Mouse (Mus musculus): ENCODE results near the gene Sec14l1. TPM values are rescaled to one million over a fixed set of nuclear protein-coding genes. Genes with fewer than 3 reads are reported as not detected.
A peak's percentile ranks its signal among the peaks of the same experiment; 100 is the strongest.

Sec14l1 gene
- total and polyA plus RNA-seq, 3 experiments, result 42.0 to 55.9 TPM; not detected in 1

DNA sequence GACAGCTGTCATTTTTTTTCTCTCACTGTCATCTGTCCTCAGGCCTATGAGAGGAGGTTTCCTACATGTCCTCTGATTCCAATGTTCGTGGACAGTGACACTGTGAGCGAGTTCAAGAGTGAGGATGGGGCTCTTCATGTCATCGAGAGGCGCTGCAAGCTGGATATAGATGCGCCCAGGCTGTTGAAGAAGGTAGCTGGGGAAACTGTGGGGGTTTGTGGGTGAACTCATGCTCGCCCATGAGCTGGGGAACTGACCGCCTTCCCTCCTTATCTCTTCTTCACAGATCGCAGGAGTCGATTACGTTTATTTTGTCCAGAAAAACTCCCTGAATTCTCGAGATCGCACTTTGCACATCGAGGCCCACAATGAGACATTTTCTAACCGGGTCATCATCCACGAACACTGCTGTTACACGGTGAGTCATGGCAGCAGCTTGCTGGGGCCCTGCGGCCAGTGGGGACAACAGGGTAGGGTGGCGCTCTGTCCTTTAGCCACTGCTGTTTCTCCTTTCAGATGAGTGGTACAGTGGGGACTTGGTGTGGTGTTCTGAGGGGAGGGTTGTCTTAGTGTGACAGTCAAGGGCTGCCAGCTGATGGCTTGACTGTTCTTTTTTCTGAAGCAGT is 26.5 kb downstream of the Sec14l1 start:
- H3K36me3 ChIP-seq (ENCODE audit: control insufficient read depth in 1 of 2, insufficient read depth in 2 of 2, low read length in 2 of 2), result peaks cover 0 to 11% of the 10 kb centered on the region in 2 experiments; a peak in 2 of 4 replicates
- H3K4me1 ChIP-seq (ENCODE audit: control insufficient read depth in 1 of 2, insufficient read depth in 2 of 2, low read length in 2 of 2), result no peaks in the 10 kb centered on the region
- H3K4me3 ChIP-seq (ENCODE audit: control insufficient read depth in 1 of 2, insufficient read depth in 1 of 2, low read depth in 2 of 2, low read length in 2 of 2), result no peak overlapping the region
- DNase-seq (ENCODE audit: low read depth, low spot score), result no peak
- no peaks in the 10 kb centered on the region; the same call in 1 of the 2 replicates for H3K79me2 ChIP-seq (ENCODE audit: control insufficient read depth, insufficient read depth, low read length, poor library complexity)
- no peak overlapping the region for H3K9ac ChIP-seq (ENCODE audit: control insufficient read depth, low read depth, low read length, poor library complexity, severe bottlenecking)
- TF ChIP-seq MEF2A (IDR thresholded peaks at IDR 0.05; ENCODE audit: extremely low read depth, insufficient replicate concordance, low read depth, low read length, poor library complexity, severe bottlenecking), result no peak
- TF ChIP-seq EP300 (IDR thresholded peaks at IDR 0.05; ENCODE audit: low read depth in 1 of 2, low read length in 2 of 2), result no peak
- no peak for TF ChIP-seq HCFC1 (IDR thresholded peaks at IDR 0.05; ENCODE audit: low read depth, low read length)
- TF ChIP-seq NELFE (IDR thresholded peaks at IDR 0.05; ENCODE audit: low read depth, low read length), result no peak
- no peak for TF ChIP-seq TCF12 (IDR thresholded peaks at IDR 0.05; ENCODE audit: low read depth, low read length)
- TF ChIP-seq TBP (IDR thresholded peaks at IDR 0.05; ENCODE audit: low read depth, low read length), result no peak
- TF ChIP-seq ZKSCAN1 (IDR thresholded peaks at IDR 0.05; ENCODE audit: low read depth, low read length), result no peak
- H3K27ac ChIP-seq (ENCODE audit: control insufficient read depth, low read depth, low read length), result no peak overlapping the region
- H3K9me3 ChIP-seq (replicated peaks; ENCODE audit: insufficient read depth, low read length), result no peaks in the 10 kb centered on the region
- no peaks in the 10 kb centered on the region for H3K27me3 ChIP-seq (ENCODE audit: control insufficient read depth in 1 of 2, insufficient read depth in 2 of 2, low read length in 2 of 2)

DNA sequence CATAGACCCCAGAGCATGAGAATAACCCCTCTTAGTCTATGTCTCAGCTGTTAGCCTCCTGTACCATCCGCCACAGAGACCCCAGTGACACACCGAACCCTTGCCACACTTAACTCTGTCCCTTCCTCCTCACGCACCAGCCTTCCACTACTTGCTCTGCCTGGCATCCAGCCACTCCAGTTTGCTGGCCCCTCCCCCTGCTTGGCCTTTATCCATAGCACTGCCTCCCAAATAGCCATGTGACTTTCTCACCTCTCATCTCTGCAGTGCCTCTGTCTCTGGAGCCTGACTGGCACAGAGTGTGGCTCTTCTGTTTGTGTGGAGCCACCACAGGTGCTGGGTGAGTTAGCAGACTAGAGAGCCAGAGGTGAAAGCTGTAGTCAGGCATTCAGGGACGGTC is 27.5 kb downstream of the Sec14l1 start:
- Histone ChIP-seq H3K27ac (ENCODE audit: control insufficient read depth, low read depth, low read length) (no peak overlapping the region), H3K27me3 (ENCODE audit: control insufficient read depth in 1 of 2, insufficient read depth in 2 of 2, low read length in 2 of 2) (no peaks in the 10 kb centered on the region), H3K4me1 (ENCODE audit: control insufficient read depth in 1 of 2, insufficient read depth in 2 of 2, low read length in 2 of 2) (no peaks in the 10 kb centered on the region), H3K79me2 (ENCODE audit: control insufficient read depth, insufficient read depth, low read length, poor library complexity) (no peaks in the 10 kb centered on the region; the same call in 1 of the 2 replicates), H3K4me3 (ENCODE audit: control insufficient read depth in 1 of 2, insufficient read depth in 1 of 2, low read depth in 2 of 2, low read length in 2 of 2) (no peak overlapping the region), H3K9ac (ENCODE audit: control insufficient read depth, low read depth, low read length, poor library complexity, severe bottlenecking) (no peak overlapping the region), H3K36me3 (ENCODE audit: control insufficient read depth in 1 of 2, insufficient read depth in 2 of 2, low read length in 2 of 2) (peaks cover 0 to 11% of the 10 kb centered on the region in 2 experiments; a peak in 2 of 4 replicates), H3K9me3 (replicated peaks; ENCODE audit: insufficient read depth, low read length) (no peaks in the 10 kb centered on the region)
- no peak for DNase-seq (ENCODE audit: low read depth, low spot score)
- TF ChIP-seq GABPA (IDR thresholded peaks at IDR 0.05; ENCODE audit: low read depth, low read length), result no peak
- TF ChIP-seq USF1 (IDR thresholded peaks at IDR 0.05; ENCODE audit: low read depth, low read length), result peak; percentile 55
- no peak for TF ChIP-seq BHLHE40 (IDR thresholded peaks at IDR 0.05; ENCODE audit: borderline replicate concordance, low read depth, low read length)
- no peak for TF ChIP-seq POLR2AphosphoS5 (IDR thresholded peaks at IDR 0.05; ENCODE audit: borderline replicate concordance, low read depth, low read length)
- TF ChIP-seq JUND (IDR thresholded peaks at IDR 0.05; ENCODE audit: low read depth, low read length), result no peak

Data from MEL (cell line).